Mouse (Mus musculus) CH12.LX (cell line): ENCODE measurements around the gene Dnajc7. TPM values are rescaled to one million over a fixed set of nuclear protein-coding genes. Genes with fewer than 3 reads are reported as not detected.

Source experiments
- DNase-seq: peaks from one replicate; pipeline ENCODE4 v3.0.0-alpha.2; 2013; ENCODE audit errors: extremely low read depth
- H3K27ac ChIP-seq: 2 replicates; pipeline ENCODE4 v1.5.1; 2012; ENCODE audit warnings: low read depth, mild to moderate bottlenecking, control low read depth, moderate library complexity; ENCODE audit not compliant: insufficient read depth
- H3K27me3 ChIP-seq: replicated peaks from 2 replicates; pipeline ENCODE3; 2012; ENCODE audit warnings: inconsistent platforms
- H3K36me3 ChIP-seq, 2 experiments: replicated peaks in 1 of 2; 2 replicates each; pipeline versions ENCODE3 to v1.6.1; 2012; ENCODE audit warnings: inconsistent platforms in 1 of 2, low read length in 1 of 2, mild to moderate bottlenecking in 1 of 2, mixed read lengths in 1 of 2, moderate library complexity in 1 of 2; ENCODE audit not compliant: control insufficient read depth in 1 of 2, insufficient read depth in 1 of 2
- H3K4me1 ChIP-seq, 2 experiments: 2 replicates each; pipeline ENCODE4 v1.6.1; 2012; ENCODE audit warnings: inconsistent platforms in 1 of 2, moderate library complexity in 1 of 2; ENCODE audit not compliant: insufficient read depth in 2 of 2, control insufficient read depth in 1 of 2
- H3K4me2 ChIP-seq: 2 replicates; pipeline ENCODE4 v1.6.1; 2012; ENCODE audit warnings: low read depth, mild to moderate bottlenecking, control low read depth; ENCODE audit not compliant: poor library complexity, insufficient read depth, severe bottlenecking
- H3K4me3 ChIP-seq, 3 experiments: fragments of 150-350 bp in 1 of 3; sonication (generic) in 1 of 3; replicated peaks in 1 of 3; 2 replicates each; pipeline versions ENCODE3 to v1.5.1; 2011 to 2012; ENCODE audit warnings: low read depth in 2 of 3, low read length in 2 of 3, mild to moderate bottlenecking in 2 of 3, moderate library complexity in 2 of 3, control low read depth in 1 of 3, improper control_type of control experiment in 1 of 3, inconsistent platforms in 1 of 3, mixed read lengths in 1 of 3; ENCODE audit not compliant: poor library complexity in 1 of 3
- H3K79me2 ChIP-seq: replicated peaks from 2 replicates; pipeline ENCODE4 v1.6.1; 2012; ENCODE audit warnings: mild to moderate bottlenecking, moderate library complexity; ENCODE audit not compliant: control insufficient read depth, poor library complexity, insufficient read depth, severe bottlenecking; ENCODE audit errors: extremely low read depth
- H3K9ac ChIP-seq: 2 replicates; pipeline ENCODE4 v1.6.1; 2012; ENCODE audit warnings: low read depth, mild to moderate bottlenecking, control low read depth, moderate library complexity; ENCODE audit not compliant: insufficient read depth
- H3K9me3 ChIP-seq: replicated peaks from 2 replicates; pipeline ENCODE3; 2012; ENCODE audit warnings: low read length, inconsistent platforms, mixed read lengths
- BHLHE40 ChIP-seq: IDR thresholded peaks from 2 replicates; pipeline ENCODE4 v1.6.1; 2011; ENCODE audit warnings: mild to moderate bottlenecking, low read depth, low read length, improper control_type of control experiment
- CHD1 ChIP-seq: IDR thresholded peaks from 2 replicates; pipeline ENCODE4 v1.6.1; 2012; ENCODE audit warnings: low read depth, low read length, improper control_type of control experiment, inconsistent platforms
- CHD2 ChIP-seq: IDR thresholded peaks from 2 replicates; pipeline ENCODE4 v1.6.1; 2011; ENCODE audit warnings: low read length, improper control_type of control experiment
- CTCF ChIP-seq, 2 experiments: IDR thresholded peaks in 1 of 2; conservative IDR thresholded peaks in 1 of 2; 2 replicates each; pipeline ENCODE4 v1.5.1; 2011 to 2012; ENCODE audit warnings: low read depth in 2 of 2, low read length in 2 of 2, improper control_type of control experiment in 1 of 2, inconsistent platforms in 1 of 2, mild to moderate bottlenecking in 1 of 2, moderate library complexity in 1 of 2
- E2F4 ChIP-seq: IDR thresholded peaks from 2 replicates; pipeline ENCODE4 v1.6.1; 2011; ENCODE audit warnings: low read depth, low read length, improper control_type of control experiment; ENCODE audit not compliant: insufficient replicate concordance
- ELF1 ChIP-seq: IDR thresholded peaks from 2 replicates; pipeline ENCODE4 v1.6.1; 2014; ENCODE audit warnings: low read depth, mild to moderate bottlenecking, inconsistent platforms, low read length, improper control_type of control experiment
- EP300 ChIP-seq: IDR thresholded peaks from 2 replicates; pipeline ENCODE4 v1.6.1; 2011; ENCODE audit warnings: low read length, improper control_type of control experiment
- ETS1 ChIP-seq: conservative IDR thresholded peaks from 2 replicates; pipeline ENCODE4 v1.6.1; 2012; ENCODE audit warnings: low read depth, mild to moderate bottlenecking, inconsistent platforms, low read length, improper control_type of control experiment, moderate library complexity
- HCFC1 ChIP-seq: IDR thresholded peaks from 2 replicates; pipeline ENCODE4 v1.6.1; 2012; ENCODE audit warnings: low read depth, mild to moderate bottlenecking, inconsistent platforms, low read length, improper control_type of control experiment
- IRF4 ChIP-seq: IDR thresholded peaks from 2 replicates; pipeline ENCODE4 v1.6.1; 2014; ENCODE audit warnings: low read depth, mild to moderate bottlenecking, inconsistent platforms, low read length, improper control_type of control experiment
- JUN ChIP-seq: IDR thresholded peaks from 2 replicates; pipeline ENCODE4 v1.6.1; 2011; ENCODE audit warnings: low read depth, mild to moderate bottlenecking, low read length, improper control_type of control experiment, moderate library complexity; ENCODE audit not compliant: insufficient read depth
- JUND ChIP-seq: conservative IDR thresholded peaks from 2 replicates; pipeline ENCODE4 v1.6.1; 2011; ENCODE audit warnings: low read depth, low read length, improper control_type of control experiment
- KAT2A ChIP-seq: IDR thresholded peaks from 2 replicates; pipeline ENCODE4 v1.6.1; 2012; ENCODE audit warnings: low read length, improper control_type of control experiment, inconsistent platforms; ENCODE audit not compliant: insufficient replicate concordance
- MAFK ChIP-seq: IDR thresholded peaks from 2 replicates; pipeline ENCODE4 v1.6.1; 2011; ENCODE audit warnings: low read length, improper control_type of control experiment; ENCODE audit not compliant: insufficient replicate concordance
- MAX ChIP-seq: IDR thresholded peaks from 2 replicates; pipeline ENCODE4 v1.6.1; 2011; ENCODE audit warnings: low read length, improper control_type of control experiment
- MAZ ChIP-seq: IDR thresholded peaks from 2 replicates; pipeline ENCODE4 v1.6.1; 2012; ENCODE audit warnings: low read depth, mild to moderate bottlenecking, inconsistent platforms, low read length, improper control_type of control experiment, moderate library complexity
- MEF2A ChIP-seq: IDR thresholded peaks from 2 replicates; pipeline ENCODE4 v1.6.1; 2014; ENCODE audit warnings: low read depth, mild to moderate bottlenecking, inconsistent platforms, low read length, improper control_type of control experiment, borderline replicate concordance
- MXI1 ChIP-seq: IDR thresholded peaks from 2 replicates; pipeline ENCODE4 v1.6.1; 2011; ENCODE audit warnings: mild to moderate bottlenecking, low read depth, low read length, improper control_type of control experiment
- MYC ChIP-seq: IDR thresholded peaks from 2 replicates; pipeline ENCODE4 v1.6.1; 2011; ENCODE audit warnings: low read depth, mild to moderate bottlenecking, improper control_type of control experiment, low read length
- NELFE ChIP-seq: IDR thresholded peaks from 2 replicates; pipeline ENCODE4 v1.6.1; 2011; ENCODE audit warnings: low read depth, low read length, improper control_type of control experiment
- PAX5 ChIP-seq: IDR thresholded peaks from 2 replicates; pipeline ENCODE4 v1.6.1; 2012; ENCODE audit warnings: low read length, inconsistent platforms, mixed read lengths
- POLR2A ChIP-seq: IDR thresholded peaks from 2 replicates; pipeline ENCODE4 v1.6.1; 2011; ENCODE audit warnings: low read depth, mild to moderate bottlenecking, improper control_type of control experiment, low read length
- POLR2AphosphoS2 ChIP-seq: IDR thresholded peaks from 2 replicates; pipeline ENCODE4 v1.6.1; 2011; ENCODE audit warnings: low read depth, low read length, improper control_type of control experiment
- RAD21 ChIP-seq: IDR thresholded peaks from 2 replicates; pipeline ENCODE4 v1.6.1; 2011; ENCODE audit warnings: low read depth, mild to moderate bottlenecking, low read length, improper control_type of control experiment, moderate library complexity
- RCOR1 ChIP-seq: conservative IDR thresholded peaks from 2 replicates; pipeline ENCODE4 v1.6.1; 2012; ENCODE audit warnings: low read depth, mild to moderate bottlenecking, inconsistent platforms, low read length, improper control_type of control experiment
- SIN3A ChIP-seq: IDR thresholded peaks from 2 replicates; pipeline ENCODE4 v1.6.1; 2012; ENCODE audit warnings: low read length, improper control_type of control experiment, inconsistent platforms
- SMC3 ChIP-seq: IDR thresholded peaks from 2 replicates; pipeline ENCODE4 v1.6.1; 2011; ENCODE audit warnings: low read depth, low read length, improper control_type of control experiment
- TCF12 ChIP-seq: IDR thresholded peaks from 2 replicates; pipeline ENCODE4 v1.6.1; 2014; ENCODE audit warnings: low read depth, mild to moderate bottlenecking, inconsistent platforms, low read length, improper control_type of control experiment
- USF1 ChIP-seq: IDR thresholded peaks from 2 replicates; pipeline ENCODE4 v1.6.1; 2014; ENCODE audit warnings: low read depth, mild to moderate bottlenecking, inconsistent platforms, low read length, improper control_type of control experiment
- USF2 ChIP-seq: conservative IDR thresholded peaks from 2 replicates; pipeline ENCODE4 v1.6.1; 2011; ENCODE audit warnings: low read depth, low read length, improper control_type of control experiment
- ZC3H11A ChIP-seq: IDR thresholded peaks from 2 replicates; pipeline ENCODE4 v1.6.1; 2012; ENCODE audit warnings: low read depth, mild to moderate bottlenecking, inconsistent platforms, low read length, improper control_type of control experiment
- ZMIZ1 ChIP-seq: IDR thresholded peaks from 2 replicates; pipeline ENCODE4 v1.6.1; 2012; ENCODE audit warnings: low read depth, mild to moderate bottlenecking, inconsistent platforms, low read length, improper control_type of control experiment
- ZNF384 ChIP-seq: IDR thresholded peaks from 2 replicates; pipeline ENCODE4 v1.6.1; 2012; ENCODE audit warnings: low read depth, low read length, improper control_type of control experiment, inconsistent platforms
- dilution Hi-C: fragments of 300-500 bp; cut with MboI; formaldehyde crosslinking; loops from 2 replicates; pipeline ENCODE4 v1.14.3; 2020; ENCODE audit warnings: low sequenced_read_pairs; ENCODE audit not compliant: extremely low pct_unique_long_range_greater_than_20kb, extremely low pct_ligation_motif_present
- in situ Hi-C: fragments of 300-500 bp; cut with MboI; formaldehyde crosslinking; loops from 3 replicates; pipeline ENCODE4 v1.14.3; 2019; ENCODE audit warnings: low sequenced_read_pairs, low pct_ligation_motif_present, low pct_unique_long_range_greater_than_20kb, mixed read lengths
- polyA plus RNA-seq: library from polyadenylated mRNA; unstranded; fragments of >175 nt; gene quantifications from 2 replicates; pipeline ENCODE4 v1.2.1, GENCODE M21; 2012; ENCODE audit warnings: low read depth; ENCODE audit not compliant: insufficient read length
- total RNA-seq, 2 experiments: library from RNA; depleted of rRNA; stranded (reverse); fragments of 300-350 nt in 1 of 2; fragments of >200 nt in 1 of 2; gene quantifications; 2 replicates each; pipeline ENCODE4 v1.2.3; 2012 to 2014

Dnajc7 gene
- total and polyA plus RNA-seq, 3 experiments, result 123 to 455 (median 249) TPM

DNA sequence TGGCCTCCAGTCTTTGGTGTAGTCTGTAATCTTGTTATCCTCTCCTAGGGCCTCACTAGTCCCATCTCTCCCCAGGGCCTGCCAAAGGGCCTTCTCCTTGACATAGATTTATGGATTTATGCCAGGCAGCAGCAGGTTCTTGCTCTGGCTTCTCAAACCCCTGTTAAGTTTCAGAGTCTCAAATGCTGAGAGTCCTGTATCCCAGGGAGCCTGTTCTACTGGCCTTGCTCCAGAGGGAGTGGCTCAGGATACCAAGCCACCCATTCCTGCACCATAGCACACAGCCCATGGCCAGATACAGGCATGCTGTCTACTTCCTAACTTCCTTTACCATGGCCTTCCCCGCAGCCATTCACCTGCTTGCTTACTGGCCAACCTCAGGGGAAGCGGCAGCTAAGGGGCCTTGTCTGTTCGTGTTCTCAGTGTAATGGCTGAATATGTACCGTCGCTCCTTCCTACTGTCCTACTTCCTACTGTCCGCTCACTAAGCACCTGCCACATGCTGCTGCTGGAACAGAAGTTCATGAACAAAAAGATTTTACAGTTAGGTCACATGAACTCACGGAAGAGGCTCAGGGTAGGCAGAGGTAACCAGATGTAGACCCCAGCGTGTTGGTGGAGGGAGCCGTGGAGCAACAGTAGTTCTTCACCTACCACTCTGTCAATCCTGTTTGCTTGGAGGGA lies 40.7 kb downstream of the Dnajc7 start:
- TF ChIP-seq MAZ (no peak), RCOR1 (no peak), CHD1 (no peak), JUND (no peak), MEF2A (no peak), MXI1 (no peak), BHLHE40 (no peak; the same call in 1 of the 2 replicates), IRF4 (no peak), CHD2 (0 out of 2 replicates have a peak, but pooled peaks have one; percentile 14), USF1 (no peak), NELFE (no peak), POLR2A (no peak; the same call in 1 of the 2 replicates), EP300 (0 out of 2 replicates have a peak, but pooled peaks have one; percentile 13), POLR2AphosphoS2 (0 out of 2 replicates have a peak, but pooled peaks have one; percentile 30), HCFC1 (0 out of 2 replicates have a peak, but pooled peaks have one; percentile 2), TCF12 (no peak), MAX (no peak), SMC3 (no peak), USF2 (no peak), RAD21 (no peak), MAFK (no peak), ZC3H11A (no peak), ELF1 (no peak), PAX5 (no peak), KAT2A (no peak), JUN (no peak), MYC (no peak), E2F4 (no peak), SIN3A (no peak), ZNF384 (no peak), CTCF (conservative IDR thresholded peaks at IDR 0.05 in 1 of 2, IDR thresholded peaks at IDR 0.05 in 1 of 2; ENCODE audit: low read depth in 2 of 2, low read length in 2 of 2) (no peak), ETS1 (no peak), ZMIZ1 (peak; percentile 45; the same call in 1 of the 2 replicates)
- in situ Hi-C loops (no loop called here), dilution Hi-C loops (no loop called here)
- Histone ChIP-seq H3K27me3 (no peaks in the 10 kb centered on the region), H3K9ac (peak overlapping the region; percentile 8; the same call in 1 of the 2 replicates), H3K4me1 (peaks cover 67 to 94% of the 10 kb centered on the region in 2 experiments), H3K27ac (peak overlapping the region; percentile 40), H3K4me3 (peak overlapping the region in 1 of 3 experiments; percentile 10), H3K36me3 (peaks cover 64 to 84% of the 10 kb centered on the region in 2 experiments), H3K9me3 (no peaks in the 10 kb centered on the region), H3K79me2 (peaks cover 39% of the 10 kb centered on the region), H3K4me2 (peak overlapping the region; percentile 31)
- no peak for DNase-seq
